Mouse (Mus musculus) ES-Bruce4 (cell line): Measurements from ENCODE around the gene Arl6.

Experiments used
- CTCF ChIP-seq: IDR thresholded peaks from one replicate; pipeline ENCODE4 v1.8.1; 2011; ENCODE audit warnings: low read depth, low read length
- POLR2A ChIP-seq: IDR thresholded peaks from one replicate; pipeline ENCODE4 v1.8.1; 2011; ENCODE audit warnings: low read length; ENCODE audit not compliant: insufficient read depth

DNA sequence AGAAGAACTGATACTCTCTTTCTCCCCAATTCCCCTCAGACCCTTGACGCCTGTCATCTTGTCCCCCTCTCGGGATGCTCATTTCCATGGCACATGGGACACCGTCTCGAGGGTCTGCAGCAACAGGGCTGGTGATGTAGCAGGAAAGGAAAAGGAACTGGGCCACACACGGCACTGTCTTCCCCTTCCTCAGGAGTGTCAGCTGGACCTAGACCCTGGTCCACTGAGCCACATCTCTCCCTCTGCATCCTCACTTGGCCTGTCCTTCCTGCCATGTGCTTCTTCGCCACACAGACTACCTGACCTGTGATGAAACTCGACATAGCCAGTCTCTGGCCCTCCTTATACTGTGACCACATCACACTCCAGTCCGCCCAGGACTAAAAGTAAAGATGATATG lies 52.3 kb downstream of the Arl6 start:
- TF ChIP-seq CTCF (no peak), POLR2A (no peak)
